Mouse (Mus musculus): ENCODE data around the gene A630001G21Rik. TPM values are rescaled to one million over a fixed set of nuclear protein-coding genes. Genes with fewer than 3 reads are reported as not detected.
A peak's percentile ranks its signal among the peaks of the same experiment; 100 is the strongest.

A630001G21Rik gene
- polyA plus RNA-seq, 1 experiment from 2014 or later, result 1.7 TPM

DNA sequence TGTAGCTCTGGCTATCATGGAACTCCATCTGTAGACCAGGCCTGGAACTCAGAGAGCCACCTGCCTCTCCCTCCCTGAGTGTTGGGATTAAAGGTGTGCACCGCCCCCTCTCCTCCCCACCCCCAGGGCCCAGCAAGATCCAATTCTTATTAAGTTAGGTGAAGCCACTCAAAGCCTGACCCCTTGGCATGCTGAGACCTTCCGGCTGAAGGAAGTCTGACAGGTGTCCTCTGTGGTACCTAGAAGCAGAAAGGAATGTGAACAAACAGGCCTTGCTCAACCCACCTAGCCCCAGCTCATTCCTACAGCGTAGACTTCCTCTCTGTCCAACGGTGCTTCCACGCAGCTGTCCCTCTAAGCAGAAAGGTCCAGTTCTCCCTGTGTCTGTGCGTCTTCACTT is 37.5 kb downstream of the A630001G21Rik start:
- H3K4me1 ChIP-seq (ENCODE audit: control insufficient read depth, insufficient read depth, low read length), result no peaks in the 10 kb centered on the region
- H3K9ac ChIP-seq (replicated peaks; ENCODE audit: low read length), result no peak overlapping the region
- H3K9me3 ChIP-seq (replicated peaks; ENCODE audit: control insufficient read depth, low read length), result no peaks in the 10 kb centered on the region
- no peak overlapping the region for H3K4me2 ChIP-seq (ENCODE audit: low read depth, low read length)
- no peak overlapping the region for H3K4me3 ChIP-seq (ENCODE audit: low read depth, low read length)
- no peak overlapping the region for H3K27ac ChIP-seq (replicated peaks; ENCODE audit: low read depth, low read length)
- ATAC-seq (replicated peaks; ENCODE audit: insufficient number of reproducible peaks, low FRiP score, low TSS enrichment, low read depth) (no peak), DNase-seq (ENCODE audit: low spot score) (no peak)
- H3K36me3 ChIP-seq (replicated peaks; ENCODE audit: control insufficient read depth, insufficient read depth, low read depth, low read length), result no peaks in the 10 kb centered on the region
- no peaks in the 10 kb centered on the region for H3K27me3 ChIP-seq (ENCODE audit: control insufficient read depth, insufficient read depth, low read length)
- WGBS, result 78% methylated on average over 6 of the region's 6 CpGs

DNA sequence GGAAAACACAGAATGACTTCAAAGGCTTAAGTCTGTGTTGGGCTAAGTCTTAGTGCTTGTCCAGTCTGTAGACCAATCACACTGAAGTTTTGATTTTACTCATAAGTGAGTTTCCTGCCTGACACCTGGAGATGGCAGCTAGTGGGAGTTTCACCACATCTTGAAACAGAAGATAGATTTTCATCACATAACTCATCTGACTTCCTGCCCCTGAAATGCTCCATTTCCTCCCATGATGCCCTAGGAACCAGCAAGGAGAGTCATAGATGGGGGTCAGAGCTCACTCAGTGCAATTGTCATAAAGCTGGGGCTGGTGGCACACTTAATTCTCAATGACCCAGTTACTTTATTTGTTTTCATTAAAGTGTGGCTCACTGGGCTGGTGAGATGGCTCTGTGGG is 38.6 kb downstream of the A630001G21Rik start:
- Histone ChIP-seq H3K9ac (replicated peaks; ENCODE audit: low read length) (no peak overlapping the region), H3K4me3 (ENCODE audit: low read depth, low read length) (no peak overlapping the region), H3K4me1 (ENCODE audit: control insufficient read depth, insufficient read depth, low read length) (no peaks in the 10 kb centered on the region), H3K27me3 (ENCODE audit: control insufficient read depth, insufficient read depth, low read length) (no peaks in the 10 kb centered on the region), H3K36me3 (replicated peaks; ENCODE audit: control insufficient read depth, insufficient read depth, low read depth, low read length) (no peaks in the 10 kb centered on the region), H3K9me3 (replicated peaks; ENCODE audit: control insufficient read depth, low read length) (no peaks in the 10 kb centered on the region), H3K27ac (replicated peaks; ENCODE audit: low read depth, low read length) (no peak overlapping the region), H3K4me2 (ENCODE audit: low read depth, low read length) (no peak overlapping the region)
- ATAC-seq (replicated peaks; ENCODE audit: insufficient number of reproducible peaks, low FRiP score, low TSS enrichment, low read depth), result no peak
- no peak for DNase-seq (ENCODE audit: low spot score)

DNA sequence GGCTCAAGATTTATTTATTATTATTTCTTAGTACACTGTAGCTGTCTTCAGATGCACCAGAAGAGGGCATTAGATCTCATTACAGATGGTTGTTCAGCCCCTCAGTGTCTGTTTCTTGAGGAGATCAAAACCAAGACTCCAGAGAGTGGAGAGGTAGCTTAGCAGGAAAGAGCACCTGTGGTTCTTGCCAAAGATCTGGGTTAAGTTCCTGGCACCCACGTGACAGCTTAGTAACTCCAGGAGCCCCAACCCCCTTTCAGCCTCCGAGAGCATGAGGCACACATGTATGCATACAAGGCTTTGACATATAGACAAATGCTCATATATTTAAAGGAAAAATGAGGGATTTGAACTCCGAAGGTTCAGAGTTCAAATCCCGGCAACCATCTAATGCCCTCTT is 39.4 kb downstream of the A630001G21Rik start:
- no peak overlapping the region for H3K27ac ChIP-seq (replicated peaks; ENCODE audit: low read depth, low read length)
- H3K4me3 ChIP-seq (ENCODE audit: low read depth, low read length), result no peak overlapping the region
- DNase-seq (ENCODE audit: low spot score) (no peak), ATAC-seq (replicated peaks; ENCODE audit: insufficient number of reproducible peaks, low FRiP score, low TSS enrichment, low read depth) (no peak)
- no peaks in the 10 kb centered on the region for H3K36me3 ChIP-seq (replicated peaks; ENCODE audit: control insufficient read depth, insufficient read depth, low read depth, low read length)
- no peaks in the 10 kb centered on the region for H3K27me3 ChIP-seq (ENCODE audit: control insufficient read depth, insufficient read depth, low read length)
- H3K4me1 ChIP-seq (ENCODE audit: control insufficient read depth, insufficient read depth, low read length), result no peaks in the 10 kb centered on the region
- H3K9me3 ChIP-seq (replicated peaks; ENCODE audit: control insufficient read depth, low read length), result no peaks in the 10 kb centered on the region
- no peak overlapping the region for H3K4me2 ChIP-seq (ENCODE audit: low read depth, low read length)
- H3K9ac ChIP-seq (replicated peaks; ENCODE audit: low read length), result no peak overlapping the region
- 92% methylated on average over 4 of the region's 4 CpGs for WGBS

DNA sequence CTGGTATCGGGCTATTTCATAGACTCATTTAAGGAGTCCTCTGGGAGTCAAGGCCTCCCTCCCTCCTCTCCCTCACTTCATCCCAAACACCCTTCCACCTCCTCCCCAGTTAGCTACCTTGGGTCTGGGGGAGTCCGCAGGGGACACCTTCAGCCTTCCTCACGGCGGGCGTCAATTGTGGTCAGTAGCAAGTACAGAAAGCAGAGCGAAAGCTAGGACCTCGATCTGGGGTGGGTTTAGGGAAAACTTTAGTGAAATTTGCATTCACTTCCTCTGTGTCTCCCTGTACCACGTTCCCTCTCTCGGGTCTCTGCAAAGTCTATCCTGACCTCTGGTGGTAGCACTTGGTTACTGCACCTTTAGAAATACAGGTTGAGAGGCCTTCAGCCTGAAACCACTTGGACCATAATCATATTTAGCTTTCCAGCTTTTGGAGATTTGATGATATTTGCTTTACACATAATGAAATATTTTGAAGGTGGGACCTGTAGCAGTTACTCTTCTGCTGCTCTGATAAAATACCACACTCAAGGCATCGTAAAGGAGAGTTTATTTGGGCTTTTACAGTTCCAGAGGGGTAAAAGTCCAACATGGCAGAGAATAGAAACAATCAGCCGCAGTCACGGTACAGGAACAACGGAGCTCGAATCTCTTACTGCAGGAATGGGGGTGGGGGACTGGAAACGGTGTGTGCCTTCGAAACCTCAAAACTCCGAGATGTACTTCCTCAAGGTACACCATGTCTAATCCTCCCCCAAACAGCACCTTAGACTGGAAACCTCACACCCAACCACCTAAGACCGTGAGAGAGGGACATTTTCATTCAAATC is 41.9 kb downstream of the A630001G21Rik start:
- peak; percentile 84 for DNase-seq (ENCODE audit: low spot score)
- H3K36me3 ChIP-seq (replicated peaks; ENCODE audit: control insufficient read depth, insufficient read depth, low read depth, low read length), result no peaks in the 10 kb centered on the region
- 0 out of 2 replicates have a peak overlapping the region, but pooled peaks have one; percentile 45 for H3K9ac ChIP-seq (replicated peaks; ENCODE audit: low read length)
- 40% methylated on average over 18 of the region's 18 CpGs for WGBS
- H3K9me3 ChIP-seq (replicated peaks; ENCODE audit: control insufficient read depth, low read length), result no peaks in the 10 kb centered on the region
- H3K4me3 ChIP-seq (ENCODE audit: low read depth, low read length), result no peak overlapping the region
- no peak for ATAC-seq (replicated peaks; ENCODE audit: insufficient number of reproducible peaks, low FRiP score, low TSS enrichment, low read depth)
- no peaks in the 10 kb centered on the region for H3K4me1 ChIP-seq (ENCODE audit: control insufficient read depth, insufficient read depth, low read length)
- H3K27ac ChIP-seq (replicated peaks; ENCODE audit: low read depth, low read length), result no peak overlapping the region
- H3K4me2 ChIP-seq (ENCODE audit: low read depth, low read length), result peak overlapping the region; percentile 34
- no peaks in the 10 kb centered on the region for H3K27me3 ChIP-seq (ENCODE audit: control insufficient read depth, insufficient read depth, low read length)

DNA sequence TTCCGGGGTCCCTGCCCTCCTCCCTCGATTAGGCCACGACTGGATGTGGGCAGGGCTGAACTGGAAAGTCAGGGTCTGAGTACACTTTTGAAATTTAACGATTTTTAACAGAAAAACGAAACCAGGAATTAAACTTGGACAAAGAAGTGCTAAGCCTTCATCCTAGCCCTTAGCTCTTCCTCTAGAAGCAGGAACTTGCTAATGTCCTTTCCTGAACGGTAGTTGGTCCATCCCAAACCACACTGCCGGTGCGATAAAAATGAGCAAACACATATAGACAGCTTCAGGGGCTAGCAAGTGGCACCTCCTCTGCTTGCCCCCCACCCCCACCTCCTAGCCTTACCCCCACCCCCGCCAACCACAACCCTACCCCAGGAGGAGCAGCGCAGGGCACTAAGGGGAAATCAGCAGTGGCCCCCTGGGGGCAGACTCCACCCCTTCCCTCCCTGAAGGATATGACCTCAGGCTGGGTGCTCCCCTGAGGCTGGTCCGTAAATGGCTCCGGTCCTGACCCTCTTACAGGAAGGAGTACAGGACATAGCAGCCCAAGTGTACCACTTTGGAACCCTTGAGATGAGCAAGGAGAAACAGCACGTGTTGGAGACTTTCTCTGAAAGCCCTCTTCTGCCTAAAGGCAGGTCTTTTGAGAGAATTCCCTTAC is 42.9 kb downstream of the A630001G21Rik start:
- Histone ChIP-seq H3K36me3 (replicated peaks; ENCODE audit: control insufficient read depth, insufficient read depth, low read depth, low read length) (no peaks in the 10 kb centered on the region), H3K4me1 (ENCODE audit: control insufficient read depth, insufficient read depth, low read length) (no peaks in the 10 kb centered on the region), H3K4me2 (ENCODE audit: low read depth, low read length) (no peak overlapping the region), H3K9me3 (replicated peaks; ENCODE audit: control insufficient read depth, low read length) (no peaks in the 10 kb centered on the region), H3K9ac (replicated peaks; ENCODE audit: low read length) (no peak overlapping the region), H3K27ac (replicated peaks; ENCODE audit: low read depth, low read length) (no peak overlapping the region), H3K4me3 (ENCODE audit: low read depth, low read length) (no peak overlapping the region), H3K27me3 (ENCODE audit: control insufficient read depth, insufficient read depth, low read length) (no peaks in the 10 kb centered on the region)
- no peak for ATAC-seq (replicated peaks; ENCODE audit: insufficient number of reproducible peaks, low FRiP score, low TSS enrichment, low read depth)
- no peak for DNase-seq (ENCODE audit: low spot score)
- WGBS, result 79% methylated on average over 12 of the region's 13 CpGs

DNA sequence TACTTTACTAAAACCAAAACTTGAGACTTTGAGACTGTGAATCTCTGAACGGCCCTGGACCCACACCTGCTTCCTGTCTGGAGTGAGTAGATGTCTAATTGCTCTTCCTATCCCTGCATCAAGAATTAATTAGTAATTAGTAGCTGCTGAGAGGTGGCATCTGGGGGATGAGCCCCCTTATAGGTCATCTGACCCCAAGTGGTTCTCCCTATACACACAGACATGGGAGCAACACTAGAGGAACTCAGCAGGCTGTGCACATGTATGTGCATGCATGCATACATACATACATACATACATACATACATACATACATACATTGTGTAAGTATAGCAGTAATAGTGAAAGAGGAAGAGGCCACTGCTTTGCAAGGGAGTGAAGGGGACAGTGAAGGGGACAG is 43.9 kb downstream of the A630001G21Rik start:
- DNase-seq (ENCODE audit: low spot score) (no peak), ATAC-seq (replicated peaks; ENCODE audit: insufficient number of reproducible peaks, low FRiP score, low TSS enrichment, low read depth) (no peak)
- 55% methylated on average over 1 of the region's 1 CpGs for WGBS

DNA sequence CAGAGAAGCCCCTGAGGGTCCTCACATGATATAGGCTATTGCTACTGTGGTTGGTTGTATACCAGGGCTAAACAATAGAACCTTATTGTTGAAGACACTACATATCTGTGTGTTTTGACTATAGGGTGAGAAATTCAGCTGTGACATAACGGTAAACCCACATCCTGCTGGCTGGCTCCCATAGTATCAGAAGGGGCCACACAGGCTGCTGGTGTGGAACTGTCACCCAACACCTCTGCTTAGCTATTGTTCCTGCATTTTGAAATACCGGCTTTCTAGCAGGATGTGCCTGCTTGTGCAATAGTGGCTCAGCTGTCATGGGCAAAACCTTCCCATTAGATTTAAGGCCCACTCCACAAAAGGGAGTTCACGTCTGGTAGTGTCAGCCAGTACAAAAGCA is 45.9 kb downstream of the A630001G21Rik start:
- no peak overlapping the region for H3K9ac ChIP-seq (replicated peaks; ENCODE audit: low read length)
- 85% methylated on average over 3 of the region's 3 CpGs for WGBS
- no peak for ATAC-seq (replicated peaks; ENCODE audit: insufficient number of reproducible peaks, low FRiP score, low TSS enrichment, low read depth)
- H3K4me3 ChIP-seq (ENCODE audit: low read depth, low read length), result no peak overlapping the region
- no peaks in the 10 kb centered on the region for H3K27me3 ChIP-seq (ENCODE audit: control insufficient read depth, insufficient read depth, low read length)
- no peak overlapping the region for H3K27ac ChIP-seq (replicated peaks; ENCODE audit: low read depth, low read length)
- no peak for DNase-seq (ENCODE audit: low spot score)
- H3K36me3 ChIP-seq (replicated peaks; ENCODE audit: control insufficient read depth, insufficient read depth, low read depth, low read length), result no peaks in the 10 kb centered on the region
- H3K4me1 ChIP-seq (ENCODE audit: control insufficient read depth, insufficient read depth, low read length), result no peaks in the 10 kb centered on the region
- no peaks in the 10 kb centered on the region for H3K9me3 ChIP-seq (replicated peaks; ENCODE audit: control insufficient read depth, low read length)
- H3K4me2 ChIP-seq (ENCODE audit: low read depth, low read length), result no peak overlapping the region

More for the DNA sequence above, 43.9 kb downstream of the A630001G21Rik start:
- no peak overlapping the region for H3K4me3 ChIP-seq (ENCODE audit: low read depth, low read length)
- no peaks in the 10 kb centered on the region for H3K4me1 ChIP-seq (ENCODE audit: control insufficient read depth, insufficient read depth, low read length)
- H3K9me3 ChIP-seq (replicated peaks; ENCODE audit: control insufficient read depth, low read length), result no peaks in the 10 kb centered on the region
- no peaks in the 10 kb centered on the region for H3K27me3 ChIP-seq (ENCODE audit: control insufficient read depth, insufficient read depth, low read length)
- H3K36me3 ChIP-seq (replicated peaks; ENCODE audit: control insufficient read depth, insufficient read depth, low read depth, low read length), result no peaks in the 10 kb centered on the region
- no peak overlapping the region for H3K9ac ChIP-seq (replicated peaks; ENCODE audit: low read length)
- no peak overlapping the region for H3K27ac ChIP-seq (replicated peaks; ENCODE audit: low read depth, low read length)
- no peak overlapping the region for H3K4me2 ChIP-seq (ENCODE audit: low read depth, low read length)

DNA sequence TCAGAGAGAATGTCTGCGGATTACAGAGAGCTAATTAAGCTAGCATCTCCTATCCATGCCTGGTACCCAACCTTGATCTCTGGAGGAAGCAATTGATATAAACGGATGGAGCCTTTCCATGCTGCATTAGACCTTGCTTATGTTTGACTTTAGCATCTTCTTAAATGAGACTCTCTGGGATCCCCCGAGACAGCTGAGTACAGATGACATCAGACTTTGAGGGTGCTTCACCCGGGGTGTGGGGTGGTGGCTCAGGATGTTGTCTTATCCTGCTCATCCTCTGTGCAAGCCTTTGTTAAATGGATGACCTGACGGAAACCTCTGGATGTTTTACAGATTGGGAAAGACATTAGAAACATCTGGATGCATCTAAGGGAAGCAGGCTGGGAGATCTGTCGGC is 48.0 kb downstream of the A630001G21Rik start:
- H3K4me2 ChIP-seq (ENCODE audit: low read depth, low read length), result no peak overlapping the region
- no peak for DNase-seq (ENCODE audit: low spot score)
- H3K27me3 ChIP-seq (ENCODE audit: control insufficient read depth, insufficient read depth, low read length), result no peaks in the 10 kb centered on the region
- no peak overlapping the region for H3K4me3 ChIP-seq (ENCODE audit: low read depth, low read length)
- WGBS, result 74% methylated on average over 6 of the region's 6 CpGs
- no peaks in the 10 kb centered on the region for H3K4me1 ChIP-seq (ENCODE audit: control insufficient read depth, insufficient read depth, low read length)
- ATAC-seq (replicated peaks; ENCODE audit: insufficient number of reproducible peaks, low FRiP score, low TSS enrichment, low read depth), result no peak
- no peaks in the 10 kb centered on the region for H3K9me3 ChIP-seq (replicated peaks; ENCODE audit: control insufficient read depth, low read length)
- no peaks in the 10 kb centered on the region for H3K36me3 ChIP-seq (replicated peaks; ENCODE audit: control insufficient read depth, insufficient read depth, low read depth, low read length)
- H3K27ac ChIP-seq (replicated peaks; ENCODE audit: low read depth, low read length), result no peak overlapping the region
- no peak overlapping the region for H3K9ac ChIP-seq (replicated peaks; ENCODE audit: low read length)
